Mouse (Mus musculus) embryo, embryonic 9.5 days (tissue): ENCODE data around the gene Sap30bp.
A peak's percentile ranks its signal among the peaks of the same experiment; 100 is the strongest.

Experiments
- DNase-seq: peaks from one replicate; pipeline ENCODE4 v3.0.0-alpha.2; 2017; ENCODE audit errors: extremely low spot score

Gene Sap30bp

GRCm38 (mm10) chr11:115933108-115933746, at the start of gene Sap30bp, which contains the start of gene Recql5:
TSS of gene Sap30bp (plus strand) at chr11:115933282.
TSS of gene Recql5 (minus strand) at chr11:115933477.
- DNase-seq, result peak; percentile 98

GRCm38 (mm10) chr11:115884361-115884760, 48.7 kb upstream of the Sap30bp start:
- DNase-seq, result no peak

DNA sequence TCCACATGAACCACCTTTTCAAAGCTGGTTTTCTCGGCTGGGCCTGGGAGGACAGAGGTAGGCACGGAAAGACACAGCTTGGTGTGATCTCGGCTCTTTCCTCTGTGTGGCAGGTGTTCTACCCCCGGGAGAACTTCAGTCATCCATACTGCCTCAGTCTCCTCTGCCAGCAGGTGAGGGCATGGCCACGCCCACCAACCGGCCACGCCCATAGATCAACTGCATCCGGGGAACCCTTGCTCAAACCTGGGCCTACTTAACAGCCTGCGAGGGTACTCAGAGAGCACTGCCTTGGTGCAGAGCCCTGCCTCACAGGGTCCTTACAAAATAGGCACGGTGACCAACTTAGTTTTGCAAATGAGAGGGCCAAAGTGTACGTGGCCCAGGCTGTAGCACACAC, 47.8 kb upstream of the Sap30bp start:
- DNase-seq, result no peak

- no peak for DNase-seq
Measured at GRCm38 (mm10) chr11:115886446-115886845, 46.6 kb upstream of the Sap30bp start.

- no peak for DNase-seq
Measured at GRCm38 (mm10) chr11:115888020-115888419, 45.1 kb upstream of the Sap30bp start.

DNA sequence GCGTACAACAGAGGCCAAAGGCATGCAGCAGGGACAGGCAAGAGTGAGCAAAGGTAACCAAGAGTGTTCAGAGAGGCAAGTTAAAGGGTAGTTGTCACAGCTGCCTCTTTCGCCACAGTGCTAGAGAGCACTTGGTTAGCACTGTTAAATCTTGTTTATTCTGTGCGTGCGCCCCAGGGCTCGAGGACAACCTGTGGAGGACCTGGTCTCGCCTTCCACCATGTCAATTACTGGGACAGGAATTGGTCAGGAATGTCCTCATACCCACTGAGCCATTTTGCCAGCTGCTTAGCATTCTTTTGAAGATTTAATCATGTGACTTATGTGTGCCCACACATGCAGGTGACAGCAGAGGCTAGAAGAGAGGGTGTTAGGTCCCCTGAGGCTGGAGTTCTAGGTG, 43.9 kb upstream of the Sap30bp start:
- DNase-seq, result no peak

GRCm38 (mm10) chr11:115892213-115892612, 40.9 kb upstream of the Sap30bp start:
- no peak for DNase-seq

DNA sequence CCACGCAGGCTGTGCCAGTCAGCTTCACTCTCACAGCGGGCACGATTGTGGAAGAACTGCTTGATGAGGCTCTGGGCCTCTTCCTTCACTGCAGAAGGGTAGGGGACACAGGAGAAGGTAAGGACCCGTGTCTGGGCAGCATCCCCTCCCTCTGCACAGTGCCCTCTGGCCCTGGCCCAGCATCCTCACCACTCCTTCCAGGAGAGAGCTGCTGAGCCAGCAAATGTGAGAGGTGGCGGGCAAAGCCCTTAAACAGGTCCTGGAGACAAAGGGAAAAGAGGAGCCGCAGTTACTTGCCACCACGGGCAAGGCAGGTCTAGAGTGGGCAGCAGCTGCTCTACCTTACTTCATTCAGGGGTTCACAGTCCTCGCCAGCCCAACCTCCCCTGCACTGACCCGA, 40.0 kb upstream of the Sap30bp start:
- DNase-seq, result no peak

DNA sequence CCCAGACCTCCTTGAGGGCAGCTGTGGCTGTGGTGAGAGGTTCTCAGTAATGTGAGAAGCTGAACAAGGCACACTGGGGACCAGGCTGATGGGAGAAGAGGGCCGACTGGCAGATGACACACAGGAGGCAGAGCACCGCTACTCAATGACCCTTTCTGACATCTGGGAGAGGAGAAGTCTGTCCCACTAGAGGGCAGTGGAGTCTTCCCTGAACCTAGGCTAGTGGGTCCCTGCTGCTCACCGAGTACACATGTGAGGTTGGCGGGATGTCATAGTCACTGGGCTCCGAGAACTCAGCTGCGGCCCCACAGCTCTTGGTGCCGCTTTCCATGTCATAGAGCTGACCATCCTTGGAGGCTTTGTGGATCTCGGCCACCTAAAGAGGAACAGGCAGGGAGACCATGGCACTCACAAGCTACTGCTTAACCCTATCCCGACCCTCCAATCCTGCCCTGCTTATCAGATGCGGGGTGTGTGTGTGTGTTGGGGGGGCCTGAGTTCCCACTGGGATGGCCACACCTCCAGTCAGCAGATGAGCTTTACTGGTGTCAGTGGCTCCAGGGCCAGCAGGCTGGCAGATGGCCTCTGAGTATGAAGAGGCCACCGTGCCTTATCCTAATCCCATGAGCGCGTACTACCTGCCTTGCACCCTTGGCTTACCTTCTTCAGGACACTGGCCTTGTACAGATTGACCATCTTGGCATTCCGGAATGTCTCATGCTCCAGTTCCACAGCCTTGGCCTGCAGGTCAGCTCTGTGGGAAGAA, 38.1 kb upstream of the Sap30bp start:
- DNase-seq, result no peak

- DNase-seq, result no peak
Measured at GRCm38 (mm10) chr11:115898446-115898845, 34.6 kb upstream of the Sap30bp start.

DNA sequence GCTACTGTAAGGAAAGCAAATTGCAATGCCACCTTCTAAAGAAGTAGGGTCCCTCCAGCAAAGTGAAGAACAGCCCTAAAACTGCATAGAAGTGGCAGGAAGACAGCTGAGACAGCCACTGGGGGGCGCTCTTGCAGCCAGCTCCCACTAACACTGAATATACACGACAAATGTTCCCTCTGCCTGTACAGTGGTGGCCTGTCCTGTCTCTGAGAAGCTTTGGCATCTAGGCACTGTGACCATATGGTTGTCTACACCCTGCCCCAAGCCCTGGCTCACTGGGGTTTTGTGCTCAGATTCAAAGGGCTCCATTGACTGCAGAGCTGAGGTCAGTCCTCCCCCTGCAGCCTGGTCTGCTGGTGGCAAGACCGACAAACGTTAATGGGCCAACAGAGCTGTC, 34.2 kb upstream of the Sap30bp start:
- no peak for DNase-seq

- peak; percentile 74 for DNase-seq
Measured at GRCm38 (mm10) chr11:115899486-115900266, 33.4 kb upstream of the Sap30bp start, which contains the start of gene Smim5. TSS of gene Smim5 (plus strand) at chr11:115899966.

GRCm38 (mm10) chr11:115900561-115901337, 32.3 kb upstream of the Sap30bp start:
- no peak for DNase-seq

GRCm38 (mm10) chr11:115901338-115902161, 31.5 kb upstream of the Sap30bp start:
- no peak for DNase-seq

GRCm38 (mm10) chr11:115902177-115902576, 30.9 kb upstream of the Sap30bp start:
- no peak for DNase-seq

DNA sequence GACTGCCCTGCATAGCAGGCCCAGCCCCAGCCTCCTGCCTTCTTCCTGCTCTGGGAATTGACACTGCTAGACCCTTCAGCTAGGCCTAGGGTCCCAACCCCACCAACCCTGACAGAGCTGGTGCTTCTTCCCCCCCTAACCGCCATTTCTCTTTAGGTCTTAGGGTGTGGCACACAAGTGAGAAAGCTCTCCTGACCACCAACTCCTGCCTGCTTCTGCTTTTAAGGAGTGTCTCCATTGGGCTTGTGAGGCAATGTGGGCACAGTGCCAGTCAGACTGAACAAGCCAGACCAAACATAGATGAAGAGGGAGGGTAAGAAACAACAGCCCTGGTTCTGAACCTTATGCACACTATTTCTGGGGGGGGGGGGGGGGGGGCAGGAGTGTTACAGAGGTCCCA, 30.3 kb upstream of the Sap30bp start:
- DNase-seq, result no peak

DNA sequence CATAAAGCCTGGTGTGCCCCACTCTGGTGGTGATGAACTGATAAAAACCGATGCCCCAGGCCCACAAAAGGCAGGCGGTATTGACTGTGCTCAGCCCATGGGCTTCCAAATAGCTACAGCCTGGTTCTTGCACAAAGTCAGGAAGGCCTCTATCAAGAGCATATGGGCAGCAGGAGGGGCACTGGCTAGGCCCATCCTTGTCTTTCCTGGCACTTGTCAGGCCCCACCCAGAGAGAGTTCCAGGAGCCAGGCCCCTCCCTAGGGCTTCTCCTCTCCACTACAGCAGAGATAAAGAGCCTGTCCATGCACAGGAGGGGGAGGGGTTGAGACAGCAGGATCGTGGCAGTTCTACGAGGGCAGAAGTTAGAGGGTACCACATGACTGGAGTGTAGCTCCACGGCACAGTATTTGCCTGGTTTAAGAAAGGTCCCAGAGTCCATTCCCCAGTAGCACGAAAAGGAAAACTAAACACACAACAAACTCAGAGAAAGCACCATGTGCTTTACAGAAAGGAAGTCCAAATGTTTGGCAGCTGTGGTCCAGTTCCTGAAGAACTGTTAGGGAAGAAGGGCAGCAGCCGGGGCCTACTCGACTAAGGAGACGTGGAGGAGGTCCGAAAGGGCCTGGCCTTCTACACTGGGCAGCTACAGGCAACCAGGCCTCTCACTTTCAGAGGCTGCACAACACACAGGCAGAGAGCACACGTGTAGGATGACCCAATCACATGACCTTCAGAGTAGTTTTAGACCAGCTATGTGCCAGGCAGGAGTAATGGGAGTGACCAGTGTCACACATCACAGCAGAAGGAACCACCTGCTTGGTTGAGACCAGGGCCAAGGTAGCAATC, 29.5 kb upstream of the Sap30bp start:
- DNase-seq, result no peak

- no peak for DNase-seq
Measured at GRCm38 (mm10) chr11:115904231-115904955, 28.7 kb upstream of the Sap30bp start.
